Mouse (Mus musculus) kidney, postnatal 0 days (tissue): ENCODE measurements around the gene Eif5b. TPM values are rescaled to one million over a fixed set of nuclear protein-coding genes. Genes with fewer than 3 reads are reported as not detected.

ENCODE experiments used
- ATAC-seq: fragments of 200-750 bp; cut with Nextera tagmentation; replicated peaks from 2 replicates; pipeline ENCODE4 v1.8.0; 2017; ENCODE audit warnings: low read depth, moderate number of reproducible peaks, moderate TSS enrichment, moderate library complexity; ENCODE audit not compliant: low FRiP score
- DNase-seq: peaks from one replicate; pipeline ENCODE4 v3.0.0-alpha.2; 2016; ENCODE audit warnings: low spot score
- H3K27ac ChIP-seq: fragments of 300-500 bp; sonication (generic); 2 replicates; pipeline ENCODE4 v1.5.1; 2014; ENCODE audit warnings: mild to moderate bottlenecking
- H3K27me3 ChIP-seq: fragments of 300-500 bp; sonication (generic); 2 replicates; pipeline ENCODE4 v1.6.1; 2014; ENCODE audit warnings: low read length, mixed read lengths; ENCODE audit not compliant: insufficient read depth
- H3K36me3 ChIP-seq: fragments of 300-500 bp; sonication (generic); 2 replicates; pipeline ENCODE4 v1.6.1; 2014; ENCODE audit warnings: low read length, mixed read lengths; ENCODE audit not compliant: insufficient read depth
- H3K4me1 ChIP-seq: fragments of 300-500 bp; sonication (generic); replicated peaks from 2 replicates; pipeline ENCODE4 v1.6.1; 2014; ENCODE audit warnings: antibody characterized with exemption, low read length, mixed read lengths; ENCODE audit not compliant: insufficient read depth
- H3K4me2 ChIP-seq: fragments of 300-500 bp; sonication (generic); 2 replicates; pipeline ENCODE4 v1.6.1; 2014; ENCODE audit warnings: mild to moderate bottlenecking, low read length, moderate library complexity, mixed read lengths
- H3K4me3 ChIP-seq: fragments of 300-500 bp; sonication (generic); replicated peaks from 2 replicates; pipeline ENCODE4 v1.5.1; 2014; ENCODE audit warnings: low read depth, low read length
- H3K9ac ChIP-seq: fragments of 300-500 bp; sonication (generic); 2 replicates; pipeline ENCODE4 v1.6.1; 2014; ENCODE audit warnings: low read depth, low read length
- H3K9me3 ChIP-seq: fragments of 300-500 bp; sonication (generic); replicated peaks from 2 replicates; pipeline ENCODE4 v1.6.1; 2016; ENCODE audit warnings: low read length, inconsistent platforms, mixed read lengths
- CTCF ChIP-seq: IDR thresholded peaks from 2 replicates; pipeline ENCODE4 v1.5.1; 2016; ENCODE audit warnings: antibody characterized with exemption, low read depth, mild to moderate bottlenecking, moderate library complexity
- WGBS: fragments of 180-500 bp; shearing (Covaris S2); extraction: QIAGEN DNeasy Blood & Tissue Kit; methylation state at CpG from one replicate; pipeline ENCODE4 v1.1.7; 2014; 5-methylcytosine and 5-hydroxymethylcytosine counted together
- polyA plus RNA-seq: library from polyadenylated mRNA; unstranded; fragments of >200 nt; fragmentation: Nextera tagmentation; extraction: Ambion mirVana; gene quantifications from 2 replicates; pipeline ENCODE4 v1.2.1, GENCODE M21; 2015

Gene Eif5b
- polyA plus RNA-seq: 21.8 and 22.3 TPM in 2 replicates

- H3K9me3 ChIP-seq: no peaks in the 10 kb centered on the region
- peak within 1 kb of the TSS; percentile 88 for H3K4me2 ChIP-seq
- peak within 1 kb of the TSS; percentile 96 for H3K9ac ChIP-seq
- TF ChIP-seq CTCF: peak; percentile 64
- peak within 1 kb of the TSS; percentile 95 for H3K4me3 ChIP-seq
- no peaks in the 10 kb centered on the region for H3K27me3 ChIP-seq
- H3K36me3 ChIP-seq: peaks cover 25% of the 10 kb centered on the region
- ATAC-seq (peak; percentile 92), DNase-seq (peak; percentile 95)
- H3K27ac ChIP-seq: peak within 1 kb of the TSS; percentile 97
- 0 out of 2 replicates have a peak, but pooled peaks cover 14% of the 10 kb centered on the region for H3K4me1 ChIP-seq
- under 1% methylated on average over 50 of the region's 50 CpGs for WGBS
These were observed at the start of gene Eif5b, which contains the start of gene Txndc9 for GRCm38 (mm10) chr1:37997867-37998266. Gene Eif5b, plus strand, starts transcription at chr1:37998010. Gene Txndc9, minus strand, starts transcription at chr1:37997893.

GRCm38 (mm10) chr1:37948906-37949305, 48.9 kb upstream of the Eif5b start:
- Histone ChIP-seq H3K9ac (no peak overlapping the region), H3K36me3 (no peaks in the 10 kb centered on the region), H3K27ac (no peak overlapping the region), H3K4me2 (no peak overlapping the region), H3K4me3 (no peak overlapping the region), H3K4me1 (no peaks in the 10 kb centered on the region), H3K9me3 (no peaks in the 10 kb centered on the region), H3K27me3 (no peaks in the 10 kb centered on the region)
- DNase-seq: no peak
- WGBS: 81% methylated on average over 2 of the region's 2 CpGs
- TF ChIP-seq CTCF: no peak
- no peak for ATAC-seq

- Histone ChIP-seq H3K36me3 (no peaks in the 10 kb centered on the region), H3K27me3 (no peaks in the 10 kb centered on the region), H3K9me3 (no peaks in the 10 kb centered on the region), H3K9ac (no peak overlapping the region), H3K4me1 (no peaks in the 10 kb centered on the region), H3K4me3 (no peak overlapping the region), H3K4me2 (no peak overlapping the region), H3K27ac (no peak overlapping the region)
- WGBS: 76% methylated on average over 7 of the region's 7 CpGs
- no peak for ATAC-seq
- no peak for DNase-seq
- TF ChIP-seq CTCF: no peak
These were observed 43.0 kb upstream of the Eif5b start for GRCm38 (mm10) chr1:37954786-37955185.

- Histone ChIP-seq H3K27me3 (no peaks in the 10 kb centered on the region), H3K27ac (no peak overlapping the region), H3K4me2 (no peak overlapping the region), H3K4me1 (no peaks in the 10 kb centered on the region), H3K36me3 (no peaks in the 10 kb centered on the region), H3K4me3 (no peak overlapping the region), H3K9ac (no peak overlapping the region), H3K9me3 (no peaks in the 10 kb centered on the region)
- TF ChIP-seq CTCF: no peak
- 98% methylated on average over 2 of the region's 2 CpGs for WGBS
- DNase-seq (no peak), ATAC-seq (no peak)
These were observed 42.6 kb upstream of the Eif5b start for GRCm38 (mm10) chr1:37955251-37955650.

GRCm38 (mm10) chr1:37956690-37957431, 40.9 kb upstream of the Eif5b start:
- no peak for TF ChIP-seq CTCF
- Histone ChIP-seq H3K36me3 (no peaks in the 10 kb centered on the region), H3K9me3 (no peaks in the 10 kb centered on the region), H3K4me3 (no peak overlapping the region), H3K4me2 (no peak overlapping the region), H3K9ac (no peak overlapping the region), H3K27ac (no peak overlapping the region), H3K4me1 (no peaks in the 10 kb centered on the region), H3K27me3 (no peaks in the 10 kb centered on the region)
- ATAC-seq (no peak), DNase-seq (peak; percentile 46)
- 14% methylated on average over 3 of the region's 3 CpGs for WGBS

GRCm38 (mm10) chr1:37957659-37958058, 40.2 kb upstream of the Eif5b start, which contains the start of gene Lyg1:
Gene Lyg1, minus strand, starts transcription at chr1:37957759.
- 86% methylated on average over 5 of the region's 5 CpGs for WGBS
- H3K4me1 ChIP-seq: no peaks in the 10 kb centered on the region
- H3K9me3 ChIP-seq: no peaks in the 10 kb centered on the region
- H3K4me2 ChIP-seq: no peak within 1 kb of the TSS
- no peak within 1 kb of the TSS for H3K27ac ChIP-seq
- no peak within 1 kb of the TSS for H3K9ac ChIP-seq
- ATAC-seq (no peak), DNase-seq (no peak)
- no peak for TF ChIP-seq CTCF
- no peaks in the 10 kb centered on the region for H3K36me3 ChIP-seq
- H3K27me3 ChIP-seq: no peaks in the 10 kb centered on the region
- H3K4me3 ChIP-seq: no peak within 1 kb of the TSS

- Histone ChIP-seq H3K36me3 (no peaks in the 10 kb centered on the region), H3K9me3 (no peaks in the 10 kb centered on the region), H3K4me2 (no peak overlapping the region), H3K4me3 (no peak overlapping the region), H3K9ac (no peak overlapping the region), H3K27ac (no peak overlapping the region), H3K4me1 (no peaks in the 10 kb centered on the region), H3K27me3 (no peaks in the 10 kb centered on the region)
- no peak for TF ChIP-seq CTCF
- ATAC-seq (no peak), DNase-seq (no peak)
- WGBS: 66% methylated on average over 2 of the region's 2 CpGs
These were observed 39.3 kb upstream of the Eif5b start for GRCm38 (mm10) chr1:37958516-37958915.
